Mouse (Mus musculus): ENCODE measurements around the gene Ak8. TPM values are rescaled to one million over a fixed set of nuclear protein-coding genes. Genes with fewer than 3 reads are reported as not detected.

Gene Ak8
- polyA plus RNA-seq, 1 experiment from 2014 or later, result 2.2 TPM

DNA sequence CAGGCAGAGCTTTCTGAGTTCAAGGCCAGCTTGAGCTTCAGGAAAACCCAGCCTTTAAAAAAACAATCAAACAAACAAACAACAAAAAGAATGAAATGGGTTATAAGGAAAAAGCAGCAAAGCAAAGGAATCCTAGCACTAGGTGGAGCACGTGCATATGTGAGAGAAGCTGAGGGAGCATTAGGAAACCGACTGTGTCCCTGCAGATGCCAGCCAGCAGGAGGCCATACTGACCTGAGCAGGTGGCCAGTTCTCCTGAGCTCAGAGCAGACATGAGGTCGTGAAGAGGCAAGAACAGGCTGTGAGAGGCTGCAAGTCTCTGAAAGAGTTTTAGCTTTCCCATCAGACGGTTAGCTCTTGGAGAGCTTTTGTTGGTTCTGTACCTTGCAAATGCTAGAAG is 129.3 kb downstream of the Ak8 start:
- Histone ChIP-seq H3K9me3 (replicated peaks; ENCODE audit: control insufficient read depth, low read length) (no peaks in the 10 kb centered on the region), H3K4me2 (ENCODE audit: low read length) (no peak overlapping the region), H3K36me3 (ENCODE audit: control insufficient read depth, insufficient read depth, low read length) (peaks cover 88% of the 10 kb centered on the region), H3K27ac (ENCODE audit: low read depth, low read length) (no peak overlapping the region), H3K4me1 (ENCODE audit: control insufficient read depth, insufficient read depth, low read length) (no peaks in the 10 kb centered on the region), H3K4me3 (ENCODE audit: low read depth, low read length) (no peak overlapping the region), H3K27me3 (replicated peaks; ENCODE audit: control insufficient read depth, insufficient read depth, low read length) (no peaks in the 10 kb centered on the region), H3K9ac (ENCODE audit: low read length) (no peak overlapping the region)
- 46% methylated on average over 4 of the region's 4 CpGs for WGBS
- ATAC-seq, result no peak
- no peak for DNase-seq (ENCODE audit: low spot score)

DNA sequence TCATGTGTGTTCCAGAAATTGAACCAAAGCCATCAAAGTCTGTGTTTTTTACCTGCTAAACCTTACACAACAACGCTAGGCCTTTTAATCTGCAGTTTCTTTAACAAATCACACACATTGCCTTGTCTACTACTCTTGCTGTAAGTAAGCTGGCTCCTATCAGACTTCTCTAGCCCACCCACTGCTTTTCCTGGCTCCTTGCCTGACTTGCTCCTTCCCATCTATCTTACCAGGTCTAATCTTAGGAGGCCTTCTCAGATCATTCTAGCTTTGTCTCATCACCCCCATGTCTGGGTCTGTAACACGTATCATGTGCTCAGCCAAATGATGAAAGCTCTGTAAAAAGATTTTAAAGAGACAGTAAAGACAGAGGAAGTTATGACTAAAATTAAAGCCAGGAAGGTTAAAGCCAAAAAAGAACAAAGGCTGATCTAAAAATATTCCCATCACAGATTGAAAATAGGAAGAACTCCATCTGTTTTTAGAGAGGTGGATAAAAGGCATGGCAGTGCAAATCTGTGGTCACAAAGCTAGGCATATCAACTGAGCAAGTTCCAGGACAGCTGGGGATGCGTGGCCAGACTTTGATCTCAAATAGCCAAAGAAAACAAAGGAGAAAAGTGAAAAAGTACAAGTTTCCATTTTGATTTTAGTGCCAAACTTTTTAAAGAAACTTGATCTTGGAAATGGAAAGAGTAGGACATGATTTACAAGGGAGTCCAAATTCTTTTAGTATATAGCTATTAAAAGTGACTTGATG is 136.4 kb downstream of the Ak8 start:
- no peak overlapping the region for H3K4me3 ChIP-seq (ENCODE audit: low read depth, low read length)
- H3K4me2 ChIP-seq (ENCODE audit: low read length), result no peak overlapping the region
- DNase-seq (ENCODE audit: low spot score), result no peak
- H3K27ac ChIP-seq (ENCODE audit: low read depth, low read length), result no peak overlapping the region
- H3K9me3 ChIP-seq (replicated peaks; ENCODE audit: control insufficient read depth, low read length), result no peaks in the 10 kb centered on the region
- peaks cover 32% of the 10 kb centered on the region for H3K36me3 ChIP-seq (ENCODE audit: control insufficient read depth, insufficient read depth, low read length)
- 82% methylated on average over 3 of the region's 3 CpGs for whole genome bisulfite sequencing
- peaks cover 14% of the 10 kb centered on the region for H3K4me1 ChIP-seq (ENCODE audit: control insufficient read depth, insufficient read depth, low read length)
- no peak overlapping the region for H3K9ac ChIP-seq (ENCODE audit: low read length)
- no peak for ATAC-seq
- no peaks in the 10 kb centered on the region for H3K27me3 ChIP-seq (replicated peaks; ENCODE audit: control insufficient read depth, insufficient read depth, low read length)

DNA sequence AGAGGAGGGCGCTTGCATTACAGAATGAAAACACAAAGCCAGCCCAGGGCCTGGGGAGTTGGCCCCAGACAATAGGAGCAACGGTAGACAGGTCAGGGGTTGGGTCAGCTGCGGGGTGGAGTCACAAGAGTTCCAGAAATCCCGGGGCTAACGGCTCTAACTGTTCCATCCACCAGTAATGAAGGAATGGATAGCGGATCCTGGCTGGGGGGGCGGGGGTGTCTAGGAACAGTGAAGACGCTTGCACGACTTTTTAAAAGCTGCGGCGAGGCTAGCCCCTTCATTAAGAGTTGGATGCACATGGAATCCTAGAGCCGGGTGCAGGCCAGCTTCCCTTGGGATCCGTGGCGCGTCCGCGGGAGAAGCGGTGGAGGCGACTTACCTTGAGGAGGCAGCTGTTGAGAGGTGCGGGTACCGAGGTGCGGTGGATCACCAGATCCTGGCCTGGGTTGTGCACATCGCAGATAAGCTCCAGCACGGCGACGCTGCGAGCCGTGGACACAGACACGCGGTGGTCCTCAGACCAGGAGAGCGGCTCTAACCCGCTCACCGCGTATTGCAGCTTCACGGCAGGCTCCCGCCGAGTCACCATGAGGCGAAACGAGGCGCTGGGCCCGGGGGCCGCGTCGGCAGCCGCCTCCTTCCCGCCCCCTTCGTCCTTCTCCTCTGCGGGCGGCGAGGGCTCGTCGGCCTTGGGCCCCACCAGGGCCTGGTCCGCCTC is 139.7 kb downstream of the Ak8 start:
- Histone ChIP-seq H3K4me3 (ENCODE audit: low read depth, low read length) (peak overlapping the region; percentile 97), H3K9ac (ENCODE audit: low read length) (peak overlapping the region; percentile 88), H3K9me3 (replicated peaks; ENCODE audit: control insufficient read depth, low read length) (no peaks in the 10 kb centered on the region), H3K4me1 (ENCODE audit: control insufficient read depth, insufficient read depth, low read length) (peaks cover 22% of the 10 kb centered on the region), H3K36me3 (ENCODE audit: control insufficient read depth, insufficient read depth, low read length) (peaks cover 6% of the 10 kb centered on the region), H3K27ac (ENCODE audit: low read depth, low read length) (peak overlapping the region; percentile 80), H3K4me2 (ENCODE audit: low read length) (peak overlapping the region; percentile 97), H3K27me3 (replicated peaks; ENCODE audit: control insufficient read depth, insufficient read depth, low read length) (no peaks in the 10 kb centered on the region)
- whole genome bisulfite sequencing, result under 1% methylated on average over 53 of the region's 53 CpGs
- ATAC-seq (peak; percentile 67), DNase-seq (ENCODE audit: low spot score) (peak; percentile 13)

DNA sequence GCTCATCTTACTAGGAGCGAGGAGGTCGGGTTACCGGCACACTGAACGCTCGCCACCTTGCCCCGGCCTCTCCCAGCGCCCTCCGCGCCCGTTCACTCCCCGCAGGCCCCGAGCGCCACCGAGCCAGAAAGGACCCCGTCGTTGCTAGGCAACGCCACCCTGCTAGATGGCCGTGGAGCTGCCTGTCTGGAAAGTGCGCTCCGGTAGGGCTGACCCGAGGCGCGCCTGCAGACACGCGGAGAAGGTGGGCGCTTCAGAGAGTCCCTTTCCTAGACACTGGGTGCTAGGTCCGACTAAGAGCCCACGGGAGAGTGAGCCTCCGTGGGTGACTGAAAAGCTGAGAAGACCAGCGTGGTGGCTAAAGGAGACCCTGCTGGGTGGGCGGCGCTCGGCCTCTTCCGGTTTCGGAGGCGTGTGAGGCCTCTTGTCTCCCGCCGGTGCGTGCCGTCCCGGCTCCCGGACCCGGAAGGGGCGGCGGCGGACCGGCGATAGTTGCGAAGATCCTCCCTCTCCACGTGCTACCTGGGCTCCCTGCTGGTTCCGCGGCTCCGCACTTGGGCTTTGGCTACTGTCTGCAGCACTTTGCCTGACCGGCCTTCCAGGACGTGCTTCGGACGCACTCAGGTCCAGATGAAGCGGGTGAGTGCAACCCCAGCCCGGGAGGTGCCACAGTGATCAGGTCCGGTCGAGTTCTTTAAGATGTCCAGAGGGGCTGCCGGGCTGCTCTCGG is 140.4 kb downstream of the Ak8 start, which contains the start of the genes Gtf3c4 and Ddx31:
Gene Gtf3c4, minus strand, starts transcription at position 139 of the 730 bp plus-strand sequence.
Gene Ddx31, plus strand, starts transcription at position 185 of the 730 bp plus-strand sequence.
- peak within 1 kb of the TSS; percentile 97 for H3K4me3 ChIP-seq (ENCODE audit: low read depth, low read length)
- peak within 1 kb of the TSS; percentile 97 for H3K4me2 ChIP-seq (ENCODE audit: low read length)
- peaks cover 22% of the 10 kb centered on the region for H3K4me1 ChIP-seq (ENCODE audit: control insufficient read depth, insufficient read depth, low read length)
- peak; percentile 97 for ATAC-seq
- H3K27me3 ChIP-seq (replicated peaks; ENCODE audit: control insufficient read depth, insufficient read depth, low read length), result no peaks in the 10 kb centered on the region
- DNase-seq (ENCODE audit: low spot score), result peak; percentile 96
- WGBS, result under 1% methylated on average over 61 of the region's 63 CpGs
- no peaks in the 10 kb centered on the region for H3K9me3 ChIP-seq (replicated peaks; ENCODE audit: control insufficient read depth, low read length)
- peak within 1 kb of the TSS; percentile 88 for H3K9ac ChIP-seq (ENCODE audit: low read length)
- H3K36me3 ChIP-seq (ENCODE audit: control insufficient read depth, insufficient read depth, low read length), result peaks cover 6% of the 10 kb centered on the region
- peak within 1 kb of the TSS; percentile 80 for H3K27ac ChIP-seq (ENCODE audit: low read depth, low read length)

DNA sequence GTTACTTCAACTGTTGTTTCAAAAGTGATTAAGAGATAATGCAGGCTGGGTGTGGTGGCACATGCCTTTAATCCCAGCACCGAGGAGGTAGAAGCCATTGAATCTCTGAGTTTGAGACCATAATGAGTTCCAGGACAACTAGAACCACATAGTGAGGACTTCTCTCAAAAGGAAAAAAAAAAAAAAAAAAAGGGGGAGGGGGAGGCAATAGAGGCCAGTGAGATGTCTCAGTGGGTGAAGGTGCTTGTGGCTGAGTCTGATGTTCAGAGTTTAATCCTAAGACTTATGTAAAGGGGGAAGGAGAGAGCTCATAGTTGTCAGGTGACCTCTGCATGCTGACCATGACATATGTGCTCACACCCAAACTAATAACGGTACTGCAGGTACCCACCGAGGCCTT is 142.1 kb downstream of the Ak8 start:
- Histone ChIP-seq H3K36me3 (ENCODE audit: control insufficient read depth, insufficient read depth, low read length) (peaks cover 21% of the 10 kb centered on the region), H3K9ac (ENCODE audit: low read length) (no peak overlapping the region), H3K27me3 (replicated peaks; ENCODE audit: control insufficient read depth, insufficient read depth, low read length) (no peaks in the 10 kb centered on the region), H3K27ac (ENCODE audit: low read depth, low read length) (no peak overlapping the region), H3K9me3 (replicated peaks; ENCODE audit: control insufficient read depth, low read length) (no peaks in the 10 kb centered on the region), H3K4me2 (ENCODE audit: low read length) (peak overlapping the region; percentile 10; the same call in 1 of the 2 replicates), H3K4me3 (ENCODE audit: low read depth, low read length) (no peak overlapping the region), H3K4me1 (ENCODE audit: control insufficient read depth, insufficient read depth, low read length) (peaks cover 22% of the 10 kb centered on the region)
- WGBS, result 82% methylated on average over 3 of the region's 3 CpGs
- DNase-seq (ENCODE audit: low spot score) (no peak), ATAC-seq (no peak)

DNA sequence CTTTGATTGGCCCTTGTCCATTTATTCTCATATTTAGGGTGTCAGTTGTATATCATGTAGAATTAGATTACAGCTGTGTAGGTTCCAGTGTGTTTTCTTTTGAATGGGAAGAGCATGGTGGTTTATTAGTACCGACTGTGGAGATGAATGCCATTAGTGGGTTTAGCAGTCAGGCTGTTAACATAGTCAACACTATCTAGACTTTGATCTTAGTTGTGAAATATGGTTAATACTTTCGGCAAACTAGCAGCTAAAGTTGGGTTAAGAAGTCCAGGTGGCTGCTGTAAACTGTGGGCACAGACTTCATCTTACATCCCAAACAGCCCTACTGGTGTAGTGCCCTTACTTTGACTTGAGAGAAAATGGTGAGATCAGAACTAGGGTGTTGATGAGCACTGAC is 148.9 kb downstream of the Ak8 start:
- H3K36me3 ChIP-seq (ENCODE audit: control insufficient read depth, insufficient read depth, low read length), result peaks cover 62% of the 10 kb centered on the region
- no peak overlapping the region for H3K4me3 ChIP-seq (ENCODE audit: low read depth, low read length)

DNA sequence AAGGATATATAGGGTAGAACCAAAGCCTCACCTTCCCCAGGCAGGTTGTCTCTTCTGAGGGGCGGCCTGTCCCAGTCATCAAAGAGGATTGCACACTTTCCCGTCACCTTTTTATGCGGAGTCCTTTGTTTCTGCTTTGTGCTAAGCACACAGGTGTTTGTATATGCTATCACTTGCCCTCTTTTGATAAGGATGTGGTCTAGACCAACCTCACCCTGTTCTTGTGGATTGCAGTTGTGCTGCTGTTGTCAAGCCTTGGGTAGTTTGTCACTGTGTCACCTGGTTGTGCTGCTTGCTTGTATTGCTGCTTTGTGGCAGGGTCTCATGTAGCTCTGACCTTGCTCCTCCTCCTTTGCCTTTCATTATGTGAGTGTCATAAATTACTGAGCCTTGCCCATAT is 152.6 kb downstream of the Ak8 start:
- Histone ChIP-seq H3K27ac (ENCODE audit: low read depth, low read length) (no peak overlapping the region), H3K4me2 (ENCODE audit: low read length) (no peak overlapping the region), H3K36me3 (ENCODE audit: control insufficient read depth, insufficient read depth, low read length) (peaks cover 57% of the 10 kb centered on the region), H3K9me3 (replicated peaks; ENCODE audit: control insufficient read depth, low read length) (no peaks in the 10 kb centered on the region), H3K27me3 (replicated peaks; ENCODE audit: control insufficient read depth, insufficient read depth, low read length) (no peaks in the 10 kb centered on the region), H3K4me1 (ENCODE audit: control insufficient read depth, insufficient read depth, low read length) (no peaks in the 10 kb centered on the region), H3K4me3 (ENCODE audit: low read depth, low read length) (no peak overlapping the region), H3K9ac (ENCODE audit: low read length) (no peak overlapping the region)
- no peak for ATAC-seq
- WGBS, result 92% methylated on average over 3 of the region's 3 CpGs
- DNase-seq (ENCODE audit: low spot score), result no peak

More for the DNA sequence above, 148.9 kb downstream of the Ak8 start:
- DNase-seq (ENCODE audit: low spot score), result no peak
- WGBS, result 94% methylated on average over 2 of the region's 2 CpGs
- no peak overlapping the region for H3K27ac ChIP-seq (ENCODE audit: low read depth, low read length)
- no peaks in the 10 kb centered on the region for H3K9me3 ChIP-seq (replicated peaks; ENCODE audit: control insufficient read depth, low read length)
- no peaks in the 10 kb centered on the region for H3K27me3 ChIP-seq (replicated peaks; ENCODE audit: control insufficient read depth, insufficient read depth, low read length)
- no peak overlapping the region for H3K4me2 ChIP-seq (ENCODE audit: low read length)
- H3K9ac ChIP-seq (ENCODE audit: low read length), result no peak overlapping the region
- no peak for ATAC-seq
- H3K4me1 ChIP-seq (ENCODE audit: control insufficient read depth, insufficient read depth, low read length), result no peaks in the 10 kb centered on the region

DNA sequence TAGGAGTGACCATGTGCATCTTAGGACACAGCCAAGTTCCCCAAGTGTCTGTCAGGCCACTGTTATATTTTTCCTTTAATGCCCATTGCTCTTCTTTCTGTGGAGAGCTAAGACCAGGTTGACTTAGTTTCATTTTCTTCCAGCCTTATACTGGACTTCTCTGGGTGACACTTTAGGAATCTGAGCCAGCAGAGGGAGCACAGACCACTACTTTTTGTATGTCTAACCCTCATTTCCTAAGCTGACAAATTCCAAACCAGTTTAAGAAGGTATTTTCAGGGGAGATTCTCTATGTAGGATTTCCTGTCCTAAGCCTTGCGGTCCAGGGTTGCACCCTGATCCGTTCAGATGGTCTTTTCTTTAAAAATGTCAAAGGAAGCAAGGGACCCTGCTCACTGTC is 155.8 kb downstream of the Ak8 start:
- Histone ChIP-seq H3K4me3 (ENCODE audit: low read depth, low read length) (no peak overlapping the region), H3K27ac (ENCODE audit: low read depth, low read length) (no peak overlapping the region), H3K27me3 (replicated peaks; ENCODE audit: control insufficient read depth, insufficient read depth, low read length) (no peaks in the 10 kb centered on the region), H3K36me3 (ENCODE audit: control insufficient read depth, insufficient read depth, low read length) (peaks cover 53% of the 10 kb centered on the region), H3K9ac (ENCODE audit: low read length) (no peak overlapping the region), H3K4me1 (ENCODE audit: control insufficient read depth, insufficient read depth, low read length) (no peaks in the 10 kb centered on the region), H3K9me3 (replicated peaks; ENCODE audit: control insufficient read depth, low read length) (no peaks in the 10 kb centered on the region), H3K4me2 (ENCODE audit: low read length) (no peak overlapping the region)
- WGBS, result 97% methylated on average over 2 of the region's 2 CpGs
- no peak for ATAC-seq
- no peak for DNase-seq (ENCODE audit: low spot score)
